Mouse (Mus musculus) spleen, postnatal 14 days (tissue): ENCODE measurements around the gene Mvd.

Experiments
- DNase-seq, 2 experiments: peaks; one replicate each; pipeline ENCODE4 v3.0.0; 2021 to 2022; ENCODE audit warnings: low spot score in 2 of 2

Mvd gene

GRCm38 (mm10) chr8:122427607-122428006 lies 15.6 kb downstream of the Mvd start:
- no peak for DNase-seq

- DNase-seq: no peak
Observed at GRCm38 (mm10) chr8:122426145-122426544, 17.1 kb downstream of the Mvd start.

- no peak for DNase-seq
Observed at GRCm38 (mm10) chr8:122423659-122424058, 19.6 kb downstream of the Mvd start.

- DNase-seq: no peak
Observed at GRCm38 (mm10) chr8:122423217-122423616, 20.0 kb downstream of the Mvd start.

- DNase-seq: no peak
Observed at GRCm38 (mm10) chr8:122421376-122422070, 21.7 kb downstream of the Mvd start, which contains the start of gene Il17c. Gene Il17c (plus strand): TSS chr8:122422020.

GRCm38 (mm10) chr8:122419881-122420555 lies 23.2 kb downstream of the Mvd start:
- DNase-seq: no peak

- DNase-seq: no peak
Observed at GRCm38 (mm10) chr8:122415554-122415953, 27.7 kb downstream of the Mvd start.

- no peak for DNase-seq
Observed at GRCm38 (mm10) chr8:122414311-122414710, 28.9 kb downstream of the Mvd start.

GRCm38 (mm10) chr8:122407678-122408077 lies 35.5 kb downstream of the Mvd start:
- DNase-seq: no peak

GRCm38 (mm10) chr8:122405146-122405805 lies 37.9 kb downstream of the Mvd start:
- DNase-seq: no peak

GRCm38 (mm10) chr8:122398186-122398585 lies 45.0 kb downstream of the Mvd start:
- no peak for DNase-seq

GRCm38 (mm10) chr8:122395291-122395690 lies 47.9 kb downstream of the Mvd start:
- DNase-seq: no peak

GRCm38 (mm10) chr8:122393717-122394116 lies 49.5 kb downstream of the Mvd start:
- no peak for DNase-seq

GRCm38 (mm10) chr8:122390758-122391157 lies 52.5 kb downstream of the Mvd start:
- no peak for DNase-seq

GRCm38 (mm10) chr8:122389357-122389756 lies 53.9 kb downstream of the Mvd start:
- no peak for DNase-seq
